Mouse (Mus musculus) urinary bladder, postnatal 4 days (tissue): ENCODE data around the gene Pofut2.
A peak's percentile ranks its signal among the peaks of the same experiment; 100 is the strongest.

ENCODE experiments used
- DNase-seq, 2 experiments: peaks; one replicate each; pipeline ENCODE4 v3.0.0; 2021 to 2022; ENCODE audit warnings: low spot score in 2 of 2

The Pofut2 gene

DNA sequence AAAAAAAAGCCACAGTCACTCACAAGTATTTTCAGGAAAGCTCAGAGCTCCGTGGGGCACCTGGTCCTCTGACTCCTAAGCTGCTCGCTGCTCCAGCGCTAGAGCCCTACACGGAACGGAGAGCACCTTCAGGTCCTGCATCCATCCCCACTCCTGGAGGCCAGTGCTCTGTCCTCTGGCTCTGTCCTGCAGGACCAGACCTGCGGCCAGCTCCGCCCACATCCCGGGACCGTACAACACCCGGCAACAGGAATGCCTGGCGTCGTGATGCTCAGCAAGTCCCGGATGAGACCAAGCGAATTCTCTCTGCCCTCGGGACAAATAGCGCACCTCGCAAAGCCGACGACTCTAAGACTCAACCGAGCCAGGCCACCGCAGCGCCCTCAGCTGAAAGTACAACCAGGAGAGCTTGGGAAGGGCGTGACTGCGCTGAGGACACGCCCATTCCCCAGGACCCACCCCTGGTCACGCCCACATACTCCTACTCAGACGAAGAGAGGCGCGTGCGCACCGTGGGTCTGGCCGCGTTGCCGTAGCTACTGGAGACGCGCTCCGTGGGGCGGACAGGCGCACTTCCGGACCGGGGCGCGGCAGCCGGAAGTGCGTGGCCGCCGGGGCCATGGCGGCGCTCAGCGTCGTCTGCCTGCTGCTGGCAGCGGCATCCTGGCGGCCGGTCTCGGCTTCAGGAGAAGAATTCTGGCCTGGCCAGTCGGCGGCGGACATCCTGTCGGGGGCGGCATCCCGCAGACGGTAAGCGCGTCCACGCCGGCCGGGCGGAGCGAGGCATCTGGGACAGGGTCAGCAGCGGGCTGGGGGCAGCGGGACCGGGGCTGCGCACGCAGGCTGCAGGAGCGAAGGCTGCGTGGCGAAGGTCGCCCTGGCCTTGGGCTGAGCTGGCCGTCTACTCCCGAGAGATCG is at the start of gene Pofut2:
Pofut2 (plus strand) TSS at position 515 of the 918 bp plus-strand sequence.
- DNase-seq: peak; percentile 93 to 95

DNA sequence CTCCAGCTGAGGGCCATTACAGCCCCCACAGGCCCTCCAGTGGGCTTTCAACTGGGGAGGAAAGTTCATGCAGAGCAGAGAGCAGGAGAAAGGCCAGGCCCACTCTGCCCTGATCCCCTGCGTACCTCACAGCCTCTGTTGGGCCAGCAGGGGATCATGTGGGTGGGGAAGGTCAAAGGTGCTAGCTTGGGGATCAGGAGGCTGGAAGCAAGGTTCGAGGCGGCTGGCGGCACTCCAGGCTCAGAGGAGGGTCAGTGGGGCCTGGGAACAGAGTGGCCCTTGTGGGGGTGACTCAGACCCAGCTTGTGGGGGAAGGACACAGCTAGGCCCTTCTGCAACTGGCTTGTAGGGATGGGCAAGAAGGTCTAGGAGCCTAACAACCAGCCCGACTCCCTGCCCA is 49.8 kb upstream of the Pofut2 start:
- DNase-seq: no peak

DNA sequence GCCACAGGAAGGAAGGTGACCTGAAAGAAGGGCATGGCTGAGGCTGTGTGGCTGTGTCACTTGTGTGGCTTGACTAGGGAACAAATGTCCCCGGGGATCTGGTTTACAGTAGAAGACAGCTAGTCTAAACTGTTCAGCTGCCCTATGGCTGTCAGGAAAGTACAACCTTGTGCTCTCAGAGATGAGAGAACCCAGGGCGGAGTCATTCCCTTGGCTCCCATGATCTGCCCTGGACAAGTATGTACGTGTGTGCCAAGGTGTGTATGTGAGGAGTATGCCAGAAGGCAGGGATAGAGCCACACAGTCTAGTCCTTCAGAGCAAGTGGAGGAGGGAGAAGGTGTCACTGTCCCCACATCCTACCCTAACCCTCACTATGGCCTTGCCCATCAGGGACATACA is 48.4 kb upstream of the Pofut2 start:
- DNase-seq: no peak

DNA sequence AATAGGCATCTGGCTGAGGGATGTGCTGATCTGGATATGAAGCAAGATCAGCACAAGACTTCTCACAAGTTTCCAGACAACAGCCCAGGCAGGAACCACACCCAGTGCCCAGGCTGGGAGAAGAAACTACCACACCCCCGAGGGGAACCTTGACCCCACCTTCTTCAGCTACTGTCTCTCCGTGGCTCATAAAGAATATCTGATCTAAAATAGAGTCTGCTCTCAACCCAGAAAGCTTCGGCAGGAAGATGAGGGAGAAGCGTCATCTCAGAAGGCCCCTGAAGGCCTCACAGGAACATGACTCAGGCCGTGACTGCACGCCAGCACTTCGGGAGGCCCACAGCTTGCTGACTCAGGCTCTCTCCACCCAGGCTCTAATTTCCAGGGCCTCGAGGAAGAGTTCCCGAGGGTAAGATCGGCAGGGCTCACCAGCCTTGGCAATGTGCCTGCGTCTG is 47.9 kb upstream of the Pofut2 start:
- peak; percentile 65 to 73 for DNase-seq

DNA sequence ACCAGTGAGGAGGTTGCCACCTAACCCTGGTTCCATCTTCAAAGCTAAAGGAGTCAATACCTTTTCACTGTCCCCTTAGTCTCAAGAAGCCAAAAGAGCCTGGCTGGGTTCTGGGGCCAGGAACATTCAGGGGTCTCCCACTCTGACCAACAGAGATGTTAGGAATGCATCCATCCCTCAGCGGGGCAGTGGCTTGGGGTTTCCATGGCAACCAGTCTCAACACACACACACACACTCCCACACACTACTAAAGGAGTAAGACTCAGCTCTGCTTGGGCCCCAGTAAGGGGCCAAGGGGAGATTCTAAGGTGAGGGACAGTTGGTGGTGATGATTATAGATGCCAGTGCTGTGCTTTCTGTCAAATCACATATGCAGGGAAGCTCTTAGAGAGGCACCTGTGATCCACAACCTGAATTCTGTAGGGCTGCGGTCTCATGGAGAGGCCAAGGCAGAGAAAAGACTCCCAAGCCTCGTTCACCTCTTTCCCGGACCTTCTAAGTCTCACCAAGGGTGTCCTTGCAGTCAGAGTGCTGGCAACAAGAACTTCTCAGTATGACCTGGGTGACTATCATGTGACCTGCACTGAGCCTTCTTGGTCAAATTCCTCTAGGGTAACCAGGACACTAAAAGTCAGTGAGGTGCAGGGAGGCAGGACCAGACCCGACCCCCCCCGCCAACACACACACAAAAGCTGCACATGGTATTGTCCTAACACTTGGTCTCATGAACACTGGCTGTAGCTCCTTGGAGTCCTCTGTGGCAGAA is 46.5 kb upstream of the Pofut2 start:
- DNase-seq: no peak

DNA sequence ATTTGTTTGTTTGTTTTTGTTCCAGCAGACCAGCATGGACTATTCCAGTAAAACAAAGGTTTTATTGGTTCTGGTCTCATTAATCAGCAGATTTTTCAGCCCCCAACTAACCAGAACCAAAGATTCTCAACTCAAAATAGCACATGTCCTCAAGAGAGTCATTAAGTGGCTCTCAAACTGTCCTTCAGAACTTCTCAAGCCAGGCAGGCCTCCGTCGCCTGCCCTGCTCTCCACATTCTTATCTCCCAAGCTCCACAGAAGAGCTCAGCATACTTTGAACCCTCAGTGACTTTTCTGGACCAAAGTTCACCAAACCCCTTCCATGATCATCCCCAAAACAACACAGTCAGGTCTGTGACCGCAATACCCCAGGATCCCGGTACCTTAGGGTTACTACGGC is 45.5 kb upstream of the Pofut2 start:
- DNase-seq: no peak

DNA sequence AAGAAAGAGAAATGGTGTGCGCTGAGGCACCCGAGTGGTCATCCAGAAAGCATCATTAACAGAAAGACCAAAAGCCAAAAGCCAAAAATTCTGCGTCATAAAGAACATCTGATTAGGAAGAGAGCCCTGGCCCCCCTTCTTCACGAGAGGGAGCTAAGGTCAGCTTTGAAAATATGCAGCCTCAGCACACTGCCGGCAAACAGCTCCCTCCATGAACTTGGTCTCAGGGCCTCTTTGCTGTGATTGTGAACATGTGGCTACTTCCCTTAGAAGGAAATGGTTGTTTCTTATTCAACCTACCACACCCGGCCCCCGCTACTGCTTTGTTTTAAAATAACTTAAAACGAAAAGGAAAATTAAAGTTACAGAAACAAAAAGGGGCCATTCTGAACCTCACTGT is 44.4 kb upstream of the Pofut2 start:
- no peak for DNase-seq

DNA sequence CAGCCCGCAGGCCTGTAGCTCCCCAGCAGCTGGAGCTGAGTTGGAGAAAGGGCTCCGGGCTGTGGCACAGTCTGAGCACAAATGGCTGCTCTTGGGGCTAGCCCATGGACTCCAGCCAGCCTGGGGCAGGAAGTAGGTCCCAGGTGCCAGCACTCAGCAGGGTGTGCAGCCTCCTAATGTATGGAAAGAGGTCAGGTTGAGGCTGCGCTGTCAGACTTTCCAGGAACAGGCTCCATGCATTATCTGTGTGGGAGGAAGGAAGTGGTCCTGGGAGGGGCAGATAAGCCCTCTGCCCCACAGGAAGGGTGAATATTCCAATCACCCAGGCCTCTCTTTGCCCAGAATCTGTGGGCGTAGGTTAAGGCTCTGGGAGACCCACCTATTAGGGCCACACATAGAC is 43.4 kb upstream of the Pofut2 start:
- no peak for DNase-seq

DNA sequence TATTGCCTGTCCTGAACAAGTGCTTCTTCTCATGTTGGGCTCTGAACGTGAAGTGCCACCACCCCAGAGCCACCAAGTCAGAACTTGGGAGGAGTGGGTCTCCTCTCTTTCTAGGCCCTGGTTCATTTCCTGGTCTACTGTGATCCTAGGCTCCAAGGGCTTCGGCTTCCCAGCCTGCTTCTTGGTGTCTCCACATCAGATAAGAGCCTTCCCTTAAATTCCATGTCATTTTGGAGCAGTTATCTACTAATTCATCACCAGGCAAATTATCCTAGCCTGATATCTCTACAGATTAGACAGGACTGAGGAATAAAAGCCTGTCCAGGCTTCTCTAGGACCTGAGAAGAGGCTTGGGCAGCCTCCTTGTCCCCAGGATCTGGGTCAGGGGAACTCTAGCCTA is 42.7 kb upstream of the Pofut2 start:
- no peak for DNase-seq

DNA sequence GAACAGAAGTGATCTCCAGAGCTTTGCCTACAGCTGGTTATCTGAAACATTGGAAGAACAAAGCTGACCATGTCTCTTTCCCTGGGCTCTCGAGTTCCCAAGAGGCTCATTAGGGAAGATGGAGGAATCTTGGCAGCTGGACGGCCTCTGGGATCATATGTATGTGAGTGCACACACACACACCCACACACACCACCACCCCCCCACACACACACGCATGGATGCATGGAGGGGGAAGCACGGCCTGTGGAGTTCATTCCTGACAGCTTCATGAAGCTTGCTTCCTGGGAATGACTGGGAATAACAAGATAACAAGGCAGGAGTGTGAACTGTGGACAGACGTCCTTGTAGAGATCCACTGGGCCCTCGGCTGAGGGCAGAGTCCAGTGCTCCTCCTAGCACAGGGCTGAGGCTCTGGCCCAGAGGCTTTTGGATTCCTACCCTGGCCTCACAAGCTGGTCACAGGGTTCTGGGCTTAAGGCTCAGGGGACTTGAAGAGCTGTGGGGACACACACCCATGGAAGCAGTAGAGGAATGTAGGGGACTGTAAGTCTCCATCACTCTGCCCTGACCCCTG is 41.8 kb upstream of the Pofut2 start:
- DNase-seq: no peak

DNA sequence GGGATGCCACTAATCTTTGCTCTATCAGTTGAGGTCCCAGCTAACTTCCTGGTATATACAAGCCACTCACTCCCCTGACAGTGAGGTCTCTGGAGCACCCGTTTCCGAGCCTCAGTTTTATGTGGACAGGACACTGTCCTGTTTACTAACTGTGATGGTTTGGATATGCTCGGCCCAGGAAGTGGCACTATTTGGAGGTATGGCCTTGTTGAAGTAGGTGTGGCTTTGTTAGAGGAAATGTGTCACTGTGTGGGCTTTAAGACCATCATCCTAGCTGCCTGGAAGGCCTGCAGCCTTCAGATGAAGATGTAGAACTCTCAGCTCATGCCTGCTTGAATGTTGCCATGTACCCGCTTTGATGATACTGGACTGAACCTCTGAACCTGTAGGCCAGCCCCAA is 41.0 kb upstream of the Pofut2 start:
- DNase-seq: no peak

DNA sequence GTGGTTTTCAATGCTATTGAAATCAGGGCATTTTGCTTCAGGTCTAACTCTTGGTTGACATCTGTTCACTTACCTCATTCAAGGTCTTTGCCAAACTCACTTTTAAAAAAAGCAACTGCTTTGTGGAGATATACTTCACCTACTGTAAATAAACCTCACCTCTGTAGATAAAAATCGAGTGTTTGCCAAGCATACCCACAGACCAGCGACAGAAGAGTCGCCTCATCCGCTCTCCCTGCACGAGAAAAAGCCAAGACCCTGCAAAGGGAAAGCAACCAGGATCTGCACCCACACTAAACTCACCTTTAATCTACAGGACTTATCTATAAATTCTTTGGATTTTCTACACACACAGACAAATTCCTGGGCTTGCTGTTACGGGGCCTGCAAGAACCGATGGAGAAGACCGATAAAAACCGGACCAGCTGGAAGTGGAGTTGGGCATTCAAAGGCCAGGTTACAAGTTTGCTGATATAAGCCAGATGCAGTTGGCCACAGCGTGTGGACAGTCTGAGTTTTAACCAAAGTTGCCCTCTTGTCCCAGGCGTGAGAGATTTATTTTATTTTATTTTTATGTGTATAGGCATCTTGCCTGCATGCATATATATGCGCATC is 39.5 kb upstream of the Pofut2 start:
- no peak for DNase-seq

DNA sequence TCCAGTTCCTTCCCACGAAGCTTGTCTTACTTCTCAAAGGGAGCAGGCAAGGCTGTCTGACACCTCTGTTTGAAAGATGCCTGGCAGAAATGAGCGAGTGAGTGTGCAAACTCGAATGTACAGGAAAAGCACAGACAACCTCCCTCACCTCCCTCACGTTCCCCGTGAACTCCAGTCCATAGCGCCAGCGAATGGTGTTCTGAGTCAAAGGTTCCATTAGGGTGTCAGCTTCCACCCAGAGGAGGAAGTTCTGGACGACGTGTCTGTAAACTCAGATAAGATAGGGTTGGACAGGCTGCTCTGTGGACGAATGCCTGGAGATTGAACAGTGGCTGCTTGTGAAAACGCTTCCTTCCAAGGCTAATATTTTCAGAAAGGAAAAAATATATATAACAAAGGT is 37.9 kb upstream of the Pofut2 start:
- DNase-seq: no peak

DNA sequence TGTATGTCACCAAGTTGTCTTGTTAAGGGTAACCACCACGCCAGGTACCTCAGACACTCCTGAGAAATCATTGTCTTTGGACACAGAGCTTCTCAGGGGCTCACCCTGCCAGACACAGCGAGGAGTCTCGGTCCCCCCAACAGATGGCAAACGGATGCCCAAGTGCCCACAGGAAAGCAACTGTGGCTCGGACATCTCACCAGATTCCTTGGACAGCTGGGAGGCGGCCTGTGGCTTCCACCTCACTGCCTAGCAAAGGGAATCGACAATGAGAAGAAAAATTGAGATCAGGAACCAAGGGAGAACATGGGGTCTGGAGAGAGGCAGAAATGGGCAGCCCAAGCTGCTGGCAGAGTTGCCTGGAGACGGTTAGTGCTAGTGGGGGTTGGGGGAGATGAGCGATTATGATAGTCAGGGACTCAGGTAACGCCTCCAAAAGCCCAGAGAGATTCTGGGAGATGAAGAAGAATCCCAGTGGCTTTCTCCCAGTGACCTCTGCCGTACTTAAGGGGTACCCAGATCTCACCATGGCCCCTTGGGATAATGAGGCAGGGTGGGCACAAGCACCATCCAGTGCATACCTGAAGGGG is 36.0 kb upstream of the Pofut2 start:
- DNase-seq: no peak

DNA sequence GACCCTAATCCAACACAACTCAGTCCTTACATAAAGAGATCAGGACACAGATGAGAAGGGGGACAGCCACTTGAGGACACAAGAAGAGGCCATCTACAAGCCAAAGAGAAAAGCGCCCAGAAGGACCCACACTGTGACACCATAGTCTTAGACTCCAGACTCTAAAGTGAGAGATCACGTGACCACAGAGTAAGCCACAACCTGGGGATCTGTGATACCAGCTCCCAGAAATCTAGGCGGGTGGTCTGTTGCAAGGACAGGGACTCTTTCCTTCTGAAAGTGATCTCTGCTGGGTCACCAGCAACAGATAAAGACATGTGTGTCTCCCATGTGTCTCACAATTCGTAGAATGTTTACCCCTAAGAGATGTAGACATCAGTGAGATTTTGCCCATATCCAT is 34.6 kb upstream of the Pofut2 start:
- no peak for DNase-seq

DNA sequence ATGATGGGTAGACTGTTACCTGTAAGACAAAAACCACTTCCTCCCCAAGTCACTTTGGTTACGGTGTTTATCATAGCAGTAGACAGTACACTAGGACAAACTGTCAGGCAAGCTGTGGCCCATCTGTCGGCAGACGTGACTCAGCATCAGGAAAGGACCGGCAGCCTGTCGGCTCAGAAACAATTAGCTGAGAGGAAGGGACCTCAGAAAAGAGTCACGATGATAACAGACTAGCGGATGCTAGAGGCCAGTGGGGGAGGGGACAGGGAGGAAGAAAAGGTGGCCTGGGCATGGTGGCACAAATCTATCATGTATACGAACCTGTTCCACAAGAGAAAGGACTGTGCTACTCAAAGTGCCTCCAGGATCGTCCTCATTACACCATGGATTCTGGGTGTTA is 33.6 kb upstream of the Pofut2 start:
- no peak for DNase-seq

DNA sequence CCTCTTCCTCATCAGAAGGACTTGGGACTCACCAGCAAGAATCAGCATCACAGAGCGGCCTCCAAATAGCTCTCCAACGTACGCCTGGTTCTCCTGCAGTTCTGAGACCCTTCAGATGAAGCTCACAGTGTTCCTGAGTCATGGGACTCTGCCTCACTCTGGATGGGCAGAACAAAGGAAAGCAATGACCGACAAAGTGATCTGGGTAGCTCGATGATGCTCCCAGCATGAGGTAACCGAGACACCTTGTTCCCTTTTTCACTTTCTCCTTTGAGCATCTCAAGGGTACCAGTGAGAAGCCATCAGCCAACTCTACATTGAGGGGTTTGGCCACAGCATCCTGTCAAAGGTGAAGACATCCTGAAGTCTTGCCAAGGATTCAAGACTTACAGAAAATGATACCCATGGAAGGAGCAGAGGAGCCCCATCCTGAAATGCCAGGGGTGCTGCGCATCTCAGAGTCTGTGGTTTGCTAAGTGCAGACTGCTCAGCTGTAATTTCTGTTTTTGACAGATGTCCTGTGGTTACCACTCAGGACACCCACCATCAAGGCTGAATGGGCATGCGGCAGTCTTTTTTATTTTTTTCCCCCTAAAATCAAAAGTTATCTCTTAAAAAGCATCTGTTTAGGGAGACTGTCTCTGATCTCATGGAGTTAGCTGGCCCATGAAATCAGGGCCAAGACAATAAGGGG is 32.9 kb upstream of the Pofut2 start:
- DNase-seq: no peak

DNA sequence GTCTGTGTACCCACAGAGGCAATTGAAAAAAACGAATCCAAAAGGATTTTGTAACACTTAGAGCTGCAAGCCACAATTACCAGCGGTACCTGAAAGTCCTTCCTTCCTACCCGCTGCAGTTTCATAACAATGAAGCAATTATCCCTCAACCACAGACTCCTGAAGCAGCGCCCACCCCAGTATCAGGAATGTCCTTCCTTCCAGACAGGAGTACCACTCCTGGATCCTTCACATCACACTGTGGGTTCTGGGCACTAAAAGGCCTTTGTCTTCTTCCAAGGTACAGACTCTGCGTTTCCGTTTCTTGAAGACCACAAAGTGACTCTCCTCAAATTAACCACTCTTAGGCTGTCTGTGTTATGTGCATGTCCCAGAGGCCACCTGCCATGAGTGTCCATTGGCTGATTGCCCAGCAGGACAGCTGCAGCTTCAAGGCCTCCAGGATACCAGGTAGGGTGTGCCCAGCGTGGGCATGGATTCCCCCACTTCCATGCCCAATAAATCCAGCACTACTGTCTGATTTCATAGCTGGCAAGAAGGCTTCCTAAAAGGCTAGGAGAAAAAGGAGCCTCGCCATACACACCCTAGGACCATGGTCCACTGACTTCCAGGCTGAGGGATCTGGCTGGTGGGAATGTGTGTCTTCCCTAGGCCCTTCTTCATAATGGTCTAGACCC is 32.2 kb upstream of the Pofut2 start:
- no peak for DNase-seq

DNA sequence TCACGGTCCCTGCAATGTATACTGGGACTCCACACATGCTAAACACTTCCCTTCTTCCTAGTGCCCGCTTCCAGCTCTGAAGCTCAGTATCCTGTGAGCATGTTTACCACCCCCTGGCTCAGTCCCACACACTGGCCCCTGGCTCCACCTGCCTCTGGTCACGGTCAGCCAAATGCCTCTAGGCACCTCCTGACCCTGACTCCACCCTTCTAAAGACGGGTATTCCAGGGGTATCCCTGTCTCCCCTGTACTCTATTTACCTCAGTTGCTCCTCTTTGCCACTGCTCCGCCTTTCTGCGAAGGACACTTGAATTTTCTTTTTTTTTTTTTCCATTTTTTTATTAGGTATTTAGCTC is 31.7 kb upstream of the Pofut2 start:
- no peak for DNase-seq
